Mouse (Mus musculus) heart, postnatal 0 days (tissue): Measurements from ENCODE around the gene Crxos.

Source experiments
- CTCF ChIP-seq: IDR thresholded peaks from 2 replicates; pipeline ENCODE4 v1.5.1; 2016; ENCODE audit warnings: antibody characterized with exemption, control low read depth, low read depth
- EP300 ChIP-seq: IDR thresholded peaks from 2 replicates; pipeline ENCODE4 v1.6.1; 2016; ENCODE audit warnings: antibody characterized with exemption, low read depth

GRCm38 (mm10) chr7:15879756-15880155, 2.7 kb upstream of the Crxos start, which contains the start of gene Crx:
- TF ChIP-seq CTCF, result no peak
- TF ChIP-seq EP300, result no peak
